Comparison of ENCODE assay signal across 31 mouse cellular contexts in genomic region chr2:106228249-106228648, GRCm38 (mm10).
DNase-seq lines count a peak whose midpoint lies in the region; ATAC-seq and TF ChIP-seq lines count a peak whose summit lies in the region.
"Had no signal": no experiment of that assay in that cellular context is flagged by ENCODE, and none has a peak within 500 bp of the region (broad histone marks: within the 10 kb centered on the region; RNA-seq: fewer than 3 reads in every experiment).

No protein-coding gene starts in this region.

- no peak for TF ChIP-seq CTCF in hindbrain, postnatal 0 days (IDR thresholded peaks at IDR 0.05; ENCODE audit: low read depth)

- no peak overlapping the region for H3K4me2 ChIP-seq in hindbrain, postnatal 0 days (ENCODE audit: low read depth, low read length)
- H3K4me2 ChIP-seq in hindbrain, embryonic 14.5 days (replicated peaks) = no peak overlapping the region
- no peak overlapping the region for H3K4me2 ChIP-seq in neural tube, embryonic 14.5 days (ENCODE audit: low read depth, low read length)
- H3K4me2 ChIP-seq in heart, embryonic 12.5 days = no peak overlapping the region
- H3K4me2 ChIP-seq: embryonic facial prominence, embryonic 13.5 days; forebrain, embryonic 12.5 days; forebrain, embryonic 15.5 days; heart, embryonic 11.5 days; heart, embryonic 15.5 days; intestine, embryonic 15.5 days had no signal

- H3K4me1 ChIP-seq in hindbrain, postnatal 0 days (ENCODE audit: insufficient read depth, low read length) = no peaks in the 10 kb centered on the region
- H3K4me1 ChIP-seq in hindbrain, embryonic 14.5 days (replicated peaks; ENCODE audit: control insufficient read depth, insufficient read depth, low read length) = no peaks in the 10 kb centered on the region
- no peaks in the 10 kb centered on the region for H3K4me1 ChIP-seq in neural tube, embryonic 14.5 days (ENCODE audit: control insufficient read depth, insufficient read depth, low read length)
- no peaks in the 10 kb centered on the region for H3K4me1 ChIP-seq in heart, embryonic 12.5 days (replicated peaks)
- H3K4me1 ChIP-seq: embryonic facial prominence, embryonic 10.5 days; embryonic facial prominence, embryonic 13.5 days; forebrain, embryonic 12.5 days; forebrain, embryonic 15.5 days; heart, embryonic 15.5 days; intestine, embryonic 15.5 days had no signal

- no peak overlapping the region for H3K27ac ChIP-seq in hindbrain, postnatal 0 days
- H3K27ac ChIP-seq in hindbrain, embryonic 14.5 days = no peak overlapping the region
- H3K27ac ChIP-seq in neural tube, embryonic 14.5 days (ENCODE audit: low read depth, low read length) = no peak overlapping the region
- H3K27ac ChIP-seq in heart, embryonic 12.5 days (ENCODE audit: poor library complexity, severe bottlenecking) = no peak overlapping the region
- H3K27ac ChIP-seq: embryonic facial prominence, embryonic 10.5 days; embryonic facial prominence, embryonic 13.5 days; forebrain, embryonic 12.5 days; forebrain, embryonic 15.5 days; heart, embryonic 15.5 days; intestine, embryonic 15.5 days had no signal

- no peaks in the 10 kb centered on the region for H3K27me3 ChIP-seq in hindbrain, postnatal 0 days (ENCODE audit: insufficient read depth, low read length)
- no peaks in the 10 kb centered on the region for H3K27me3 ChIP-seq in hindbrain, embryonic 14.5 days (ENCODE audit: control insufficient read depth, insufficient read depth, low read length)
- no peaks in the 10 kb centered on the region for H3K27me3 ChIP-seq in neural tube, embryonic 14.5 days (ENCODE audit: control insufficient read depth, insufficient read depth, low read length)
- H3K27me3 ChIP-seq in heart, embryonic 12.5 days (replicated peaks) = no peaks in the 10 kb centered on the region
- H3K27me3 ChIP-seq: CH12.LX; embryonic facial prominence, embryonic 13.5 days; forebrain, embryonic 12.5 days; forebrain, embryonic 15.5 days; heart, embryonic 15.5 days; intestine, embryonic 15.5 days; Patski had no signal

- DNase-seq in cerebellum, postnatal 14 days = peak; percentile 7 to 21
- no peak for DNase-seq in cerebellum, adult 11-12 months
- peak; percentile 21 for DNase-seq in hindbrain, postnatal 0 days (ENCODE audit: low spot score)
- DNase-seq in hindbrain, embryonic 14.5 days (ENCODE audit: low spot score) = no peak
- DNase-seq in neural tube, embryonic 10.5 days (ENCODE audit: extremely low spot score, low spot score) = no peak
- peak; percentile 5 for DNase-seq in retina, postnatal 7 days (ENCODE audit: low read depth, low spot score)
- DNase-seq: adrenal gland, postnatal 10 days; adrenal gland, postnatal 36 days; B cell, adult 2 months; cerebellum, adult 11 months; cerebellum, adult 8-10 months; cerebellum, postnatal 25 days; embryo, embryonic 11 days; gastrocnemius, postnatal 10 days; gastrocnemius, postnatal 36 days; heart, postnatal 10 days; heart, postnatal 36 days; kidney, adult 11 months had no signal

- H3K4me3 ChIP-seq in hindbrain, postnatal 0 days (ENCODE audit: low read length) = no peak overlapping the region
- no peak overlapping the region for H3K4me3 ChIP-seq in hindbrain, embryonic 14.5 days (replicated peaks; ENCODE audit: low read length)
- H3K4me3 ChIP-seq in neural tube, embryonic 14.5 days (ENCODE audit: low read depth, low read length) = no peak overlapping the region
- H3K4me3 ChIP-seq in heart, embryonic 12.5 days = no peak overlapping the region
- H3K4me3 ChIP-seq: embryonic facial prominence, embryonic 10.5 days; embryonic facial prominence, embryonic 13.5 days; erythroblast, embryonic 14.5 days; forebrain, embryonic 12.5 days; forebrain, embryonic 15.5 days; heart, embryonic 15.5 days; intestine, embryonic 15.5 days had no signal

- 56% methylated on average over 1 of the region's 1 CpGs for WGBS in hindbrain, postnatal 0 days
- WGBS in hindbrain, embryonic 14.5 days = 65% methylated on average over 1 of the region's 1 CpGs
- 46% methylated on average over 1 of the region's 1 CpGs for WGBS in neural tube, embryonic 14.5 days
- WGBS in heart, embryonic 12.5 days = 50% methylated on average over 1 of the region's 1 CpGs

- no peaks in the 10 kb centered on the region for H3K36me3 ChIP-seq in hindbrain, postnatal 0 days (ENCODE audit: insufficient read depth, low read length)
- H3K36me3 ChIP-seq in hindbrain, embryonic 14.5 days (replicated peaks; ENCODE audit: control insufficient read depth, insufficient read depth) = no peaks in the 10 kb centered on the region
- H3K36me3 ChIP-seq in neural tube, embryonic 14.5 days (ENCODE audit: control insufficient read depth, insufficient read depth, low read length) = no peaks in the 10 kb centered on the region
- H3K36me3 ChIP-seq in heart, embryonic 12.5 days = no peaks in the 10 kb centered on the region
- H3K36me3 ChIP-seq: embryonic facial prominence, embryonic 10.5 days; embryonic facial prominence, embryonic 13.5 days; forebrain, embryonic 12.5 days; forebrain, embryonic 15.5 days; G1E; heart, embryonic 15.5 days; intestine, embryonic 15.5 days had no signal

- no peaks in the 10 kb centered on the region for H3K9me3 ChIP-seq in hindbrain, postnatal 0 days (ENCODE audit: low read length)
- no peaks in the 10 kb centered on the region for H3K9me3 ChIP-seq in hindbrain, embryonic 14.5 days (ENCODE audit: control insufficient read depth, low read length)
- H3K9me3 ChIP-seq in neural tube, embryonic 14.5 days (ENCODE audit: control insufficient read depth, low read length) = no peaks in the 10 kb centered on the region
- no peaks in the 10 kb centered on the region for H3K9me3 ChIP-seq in heart, embryonic 12.5 days (replicated peaks)
- H3K9me3 ChIP-seq: embryonic facial prominence, embryonic 10.5 days; embryonic facial prominence, embryonic 13.5 days; forebrain, embryonic 12.5 days; forebrain, embryonic 15.5 days; G1E; heart, embryonic 15.5 days; intestine, embryonic 15.5 days had no signal

- no peak overlapping the region for H3K9ac ChIP-seq in hindbrain, postnatal 0 days (replicated peaks; ENCODE audit: low read length)
- H3K9ac ChIP-seq in hindbrain, embryonic 14.5 days = no peak overlapping the region
- no peak overlapping the region for H3K9ac ChIP-seq in neural tube, embryonic 14.5 days (replicated peaks; ENCODE audit: low read depth, low read length)
- H3K9ac ChIP-seq in heart, embryonic 12.5 days = no peak overlapping the region
- H3K9ac ChIP-seq: embryonic facial prominence, embryonic 13.5 days; forebrain, embryonic 12.5 days; forebrain, embryonic 15.5 days; heart, embryonic 15.5 days; intestine, embryonic 15.5 days had no signal

- peak; percentile 66; the same call in 1 of the 2 replicates for ATAC-seq in hindbrain, postnatal 0 days
- no peak; the same call in 1 of the 2 replicates for ATAC-seq in hindbrain, embryonic 14.5 days (ENCODE audit: low FRiP score)
- peak; percentile 34; the same call in 1 of the 2 replicates for ATAC-seq in neural tube, embryonic 14.5 days (ENCODE audit: low read depth)
- no peak for ATAC-seq in heart, embryonic 12.5 days (ENCODE audit: insufficient number of reproducible peaks, low FRiP score)
- ATAC-seq: forebrain, embryonic 15.5 days; intestine, embryonic 15.5 days; Patski had no signal

Comparison
In these comparisons a context has a peak if more than half of its experiments do, and no peak if none do; other contexts are left out.
1. DNase-seq: peak in cerebellum, postnatal 14 days (2 of 2), hindbrain, postnatal 0 days (single experiment) and retina, postnatal 7 days (single experiment); none in cerebellum, adult 11-12 months (single experiment), hindbrain, embryonic 14.5 days (single experiment) and neural tube, embryonic 10.5 days (single experiment).
2. ATAC-seq: peak in hindbrain, postnatal 0 days (single experiment) and neural tube, embryonic 14.5 days (single experiment); none in hindbrain, embryonic 14.5 days (single experiment) and heart, embryonic 12.5 days (single experiment).